ENCODE assay signal across 17 mouse cellular contexts in genomic region chr1:185655021-185655420, GRCm38 (mm10).
DNase-seq lines count a peak whose midpoint lies in the region; ATAC-seq lines count a peak whose summit lies in the region.
"Had no signal": no experiment of that assay in that cellular context is flagged by ENCODE, and none has a peak within 500 bp of the region (broad histone marks: within the 10 kb centered on the region; RNA-seq: fewer than 3 reads in every experiment).

No protein-coding gene starts in this region.

- no peak overlapping the region for H3K27ac ChIP-seq in intestine, embryonic 16.5 days (ENCODE audit: low read length)
- H3K27ac ChIP-seq: embryonic facial prominence, embryonic 12.5 days; hindbrain, embryonic 13.5 days; hindbrain, postnatal 0 days had no signal

- 85% methylated on average over 7 of the region's 7 CpGs for WGBS in intestine, embryonic 16.5 days

- no peak overlapping the region for H3K9ac ChIP-seq in intestine, embryonic 16.5 days (ENCODE audit: low read depth, low read length)
- H3K9ac ChIP-seq: embryonic facial prominence, embryonic 12.5 days; heart, embryonic 12.5 days; hindbrain, embryonic 13.5 days had no signal

- no peak overlapping the region for H3K4me3 ChIP-seq in intestine, embryonic 16.5 days (ENCODE audit: low read length)
- H3K4me3 ChIP-seq: embryonic facial prominence, embryonic 12.5 days; heart, embryonic 12.5 days; hindbrain, embryonic 13.5 days had no signal

- intact Hi-C loops in heart, postnatal 14 days (cut with DNase I): no loop called here
- intact Hi-C loops in gastrocnemius, postnatal 36 days (cut with DNase I): no loop called here

- no peaks in the 10 kb centered on the region for H3K9me3 ChIP-seq in intestine, embryonic 16.5 days (ENCODE audit: control insufficient read depth, low read length)
- H3K9me3 ChIP-seq: embryonic facial prominence, embryonic 12.5 days; heart, embryonic 12.5 days; hindbrain, embryonic 13.5 days had no signal

- no peaks in the 10 kb centered on the region for H3K27me3 ChIP-seq in intestine, embryonic 16.5 days (replicated peaks; ENCODE audit: control insufficient read depth, insufficient read depth, low read length)
- H3K27me3 ChIP-seq: embryonic facial prominence, embryonic 12.5 days; heart, embryonic 12.5 days; hindbrain, embryonic 13.5 days had no signal

- no peaks in the 10 kb centered on the region for H3K4me1 ChIP-seq in intestine, embryonic 16.5 days (ENCODE audit: control insufficient read depth, insufficient read depth, low read length)
- H3K4me1 ChIP-seq: embryonic facial prominence, embryonic 12.5 days; hindbrain, embryonic 13.5 days had no signal

- no peaks in the 10 kb centered on the region for H3K36me3 ChIP-seq in intestine, embryonic 16.5 days (ENCODE audit: control insufficient read depth, insufficient read depth, low read length)
- H3K36me3 ChIP-seq: embryonic facial prominence, embryonic 12.5 days; heart, embryonic 12.5 days; hindbrain, embryonic 13.5 days had no signal

- ATAC-seq in intestine, embryonic 16.5 days: no peak
- ATAC-seq: forebrain, embryonic 16.5 days; hindbrain, postnatal 0 days had no signal

- peak; percentile 89 for DNase-seq in heart, adult 11 months
- DNase-seq in heart, postnatal 14 days: no peak
- peak; percentile 38 for DNase-seq in adrenal gland, adult 8-10 months
- DNase-seq in adrenal gland, postnatal 36 days: peak; percentile 54 to 64
- no peak for DNase-seq in gastrocnemius, postnatal 36 days
- DNase-seq: cerebellum, adult 11-12 months; cerebellum, adult 9-10 months; cerebellum, postnatal 25 days; gastrocnemius, postnatal 10 days; heart, postnatal 36 days; kidney, adult 18-20 months had no signal

- H3K4me2 ChIP-seq in intestine, embryonic 16.5 days (ENCODE audit: low read depth, low read length): no peak overlapping the region
- H3K4me2 ChIP-seq: embryonic facial prominence, embryonic 12.5 days; heart, embryonic 12.5 days; hindbrain, embryonic 13.5 days had no signal

Comparison
In these comparisons a context has a peak if more than half of its experiments do, and no peak if none do; other contexts are left out.
1. DNase-seq: peak in heart, adult 11 months (single experiment), adrenal gland, adult 8-10 months (single experiment) and adrenal gland, postnatal 36 days (2 of 2); none in heart, postnatal 14 days (0 of 2) and gastrocnemius, postnatal 36 days (0 of 2).